Mouse (Mus musculus) adrenal gland, adult 18-20 months (tissue): Measurements from ENCODE around the gene Lat2. TPM values are rescaled to one million over a fixed set of nuclear protein-coding genes. Genes with fewer than 3 reads are reported as not detected.

Source experiments
- DNase-seq, 2 experiments: peaks; one replicate each; pipeline ENCODE4 v3.0.0; 2021 to 2022; ENCODE audit warnings: low spot score in 2 of 2
- total RNA-seq, 2 experiments: library from RNA; stranded (reverse); gene quantifications; 1 replicate in 1 of 2; 2 replicates in 1 of 2; pipeline ENCODE4 v1.2.3; 2021

Lat2 gene
- total RNA-seq, 2 experiments from 2014 or later = 5.1 to 5.5 TPM

DNA sequence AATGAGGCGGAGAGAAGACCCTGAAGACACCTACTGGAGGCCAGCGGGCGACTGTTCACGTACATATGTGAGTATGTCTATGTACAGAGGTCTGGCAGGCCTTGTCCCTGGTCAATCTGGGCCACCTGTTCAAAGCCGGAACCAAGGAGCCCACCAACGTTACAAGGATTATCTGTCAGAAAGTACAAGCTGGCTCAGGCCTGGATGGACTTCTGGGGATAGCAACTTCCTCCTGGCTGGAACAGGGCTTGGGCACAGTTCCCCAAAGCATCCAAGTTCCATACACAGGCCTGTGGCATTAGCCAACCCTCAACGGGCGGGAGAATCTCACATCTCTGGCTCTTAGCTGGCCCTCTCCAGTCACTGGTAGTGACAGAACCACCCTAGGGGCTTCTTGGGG is 529 bp downstream of the Lat2 start:
- no peak for DNase-seq

DNA sequence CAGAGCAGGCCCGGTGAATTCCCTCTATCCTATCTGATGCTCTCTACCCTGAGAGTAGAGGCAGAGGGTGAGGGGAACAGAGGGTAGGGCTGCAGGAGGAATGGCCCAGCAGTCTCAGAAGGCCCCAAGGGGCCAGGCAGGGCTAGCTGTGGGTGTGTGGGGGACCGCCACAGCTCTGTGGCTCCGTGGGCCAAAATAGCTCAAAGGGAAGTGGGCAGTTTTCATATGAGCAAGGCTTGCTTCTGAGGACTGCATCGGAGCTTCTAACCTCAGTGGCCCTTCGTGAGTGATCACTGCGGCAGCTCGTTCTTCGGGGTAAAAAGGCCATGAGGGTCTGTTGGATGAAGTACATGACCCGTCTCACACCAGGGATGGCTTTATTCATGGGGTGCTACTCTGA is 1.1 kb downstream of the Lat2 start:
- DNase-seq = no peak

DNA sequence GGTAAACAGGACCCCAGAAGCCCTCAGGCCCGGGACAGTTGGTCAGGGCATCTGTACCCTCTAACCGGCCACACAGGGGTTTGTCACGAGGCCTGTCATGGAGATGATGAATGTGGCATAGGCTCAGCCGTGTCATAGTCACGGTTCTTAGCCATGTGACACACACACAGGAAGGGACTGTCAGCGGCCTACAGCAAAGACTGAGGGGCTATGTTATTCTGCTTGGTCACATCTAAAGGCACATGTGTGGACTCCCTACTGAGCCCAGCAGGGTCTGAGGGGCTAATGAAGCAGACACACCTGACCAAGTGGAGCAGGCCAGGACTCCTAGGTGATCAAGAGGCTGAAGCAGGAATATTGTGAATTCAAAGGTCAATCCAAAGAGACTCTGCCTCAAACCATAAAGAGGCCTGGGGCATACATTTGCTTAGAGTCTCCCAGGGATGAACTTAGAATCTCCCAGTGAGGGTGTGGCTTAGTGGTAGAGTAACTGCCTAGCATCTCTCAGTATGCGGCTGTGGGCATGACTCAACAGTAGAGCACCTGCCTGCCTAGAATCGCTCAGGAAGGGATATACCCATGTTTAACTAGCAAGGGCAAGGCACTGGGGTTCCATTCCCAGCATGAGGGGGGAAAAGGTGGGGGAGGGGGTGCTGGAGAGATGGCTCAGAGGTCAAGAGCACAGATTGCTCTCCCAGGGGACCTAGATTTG is 2.9 kb downstream of the Lat2 start:
- DNase-seq = no peak

DNA sequence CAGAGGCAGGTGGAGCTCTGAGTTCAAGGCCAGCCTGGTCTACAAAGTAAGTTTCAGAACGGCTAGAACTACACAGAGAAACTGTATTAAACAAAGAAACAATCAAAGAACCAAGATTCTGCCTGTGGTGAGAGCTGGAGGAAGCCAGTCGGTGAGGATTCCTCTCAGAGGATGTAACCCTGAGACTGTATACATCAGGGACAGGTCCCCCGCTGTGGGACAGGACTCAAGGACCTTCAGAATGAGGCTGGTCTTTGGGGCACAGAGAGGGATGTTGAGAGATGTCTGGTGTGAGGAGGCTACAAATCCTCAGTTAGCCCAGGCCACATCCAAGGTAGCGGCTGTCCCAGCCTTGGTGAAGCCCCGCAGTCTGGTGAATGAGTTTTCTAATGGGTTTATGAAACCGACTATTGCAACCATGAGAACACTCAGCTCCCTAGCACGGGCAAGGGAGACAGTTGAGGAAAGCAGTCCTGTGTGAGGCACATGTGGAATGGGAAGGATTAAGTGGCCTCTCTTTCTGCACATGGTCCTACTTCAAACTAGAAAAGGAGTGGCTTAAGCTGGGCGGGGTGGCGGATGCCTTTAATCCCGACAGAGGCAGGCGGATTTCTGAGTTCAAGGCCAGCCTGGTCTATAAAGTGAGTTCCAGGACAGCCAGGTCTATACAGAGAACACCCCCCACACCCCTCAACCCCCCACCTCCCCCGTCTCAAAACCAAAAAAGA is 4.7 kb downstream of the Lat2 start:
- no peak for DNase-seq

DNA sequence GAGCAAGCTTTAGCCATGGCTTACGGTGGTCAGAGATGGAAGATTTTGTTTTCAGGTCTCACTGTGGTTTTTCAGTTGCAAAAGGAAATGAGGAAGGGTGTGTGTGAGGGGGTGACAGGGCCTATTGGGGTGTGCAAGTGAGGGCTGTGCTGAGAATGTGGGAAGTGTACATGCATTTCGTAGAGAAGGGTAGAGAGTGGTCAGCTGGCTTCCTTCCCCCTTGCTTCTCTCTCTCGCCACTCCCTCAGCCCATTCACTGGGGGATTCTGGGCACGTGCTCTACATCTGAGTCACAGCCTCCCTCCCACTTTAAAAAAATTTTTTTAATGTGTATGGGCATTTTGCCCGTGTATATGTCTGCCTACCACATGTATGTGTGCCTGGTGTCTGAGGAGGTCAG is 7.7 kb downstream of the Lat2 start:
- DNase-seq = no peak

DNA sequence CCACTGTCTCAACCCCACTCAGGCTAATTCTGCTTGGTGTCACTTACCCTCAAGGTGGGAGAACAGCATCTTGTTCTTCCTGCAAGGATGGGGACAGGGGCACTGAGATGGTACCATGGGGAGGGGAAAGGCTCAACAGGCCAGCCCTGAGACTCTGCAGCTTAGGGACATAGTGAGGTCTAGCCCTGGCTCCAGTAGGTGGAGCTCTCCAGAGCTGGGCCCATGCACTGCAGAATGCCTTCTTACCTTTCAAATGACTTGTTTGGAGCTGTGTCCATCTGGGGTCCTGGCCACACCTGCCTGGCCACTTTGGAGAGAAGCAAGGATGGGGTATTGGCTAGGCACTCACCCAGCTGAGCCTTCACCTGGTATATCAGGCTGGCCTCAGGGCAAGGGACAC is 8.5 kb downstream of the Lat2 start:
- DNase-seq = no peak

DNA sequence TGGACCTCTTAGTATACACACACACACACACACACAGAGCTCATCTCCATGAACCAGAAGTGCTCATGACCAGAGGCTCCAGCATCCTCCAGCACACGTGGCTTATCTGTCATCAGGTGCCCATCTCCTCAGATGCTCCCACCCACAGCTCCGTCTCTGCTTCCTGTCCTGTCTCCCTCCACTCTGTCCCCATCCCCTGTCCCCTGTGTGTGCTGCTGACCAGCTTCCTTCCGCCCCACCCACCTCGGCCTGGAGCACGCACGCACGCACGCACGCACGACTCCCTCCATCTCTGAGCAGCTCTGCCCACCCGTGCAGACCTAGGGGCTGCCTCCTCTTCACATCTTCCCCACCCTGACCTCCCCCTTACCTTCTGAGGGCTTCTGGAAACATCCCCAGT is 10.4 kb downstream of the Lat2 start:
- DNase-seq = no peak

DNA sequence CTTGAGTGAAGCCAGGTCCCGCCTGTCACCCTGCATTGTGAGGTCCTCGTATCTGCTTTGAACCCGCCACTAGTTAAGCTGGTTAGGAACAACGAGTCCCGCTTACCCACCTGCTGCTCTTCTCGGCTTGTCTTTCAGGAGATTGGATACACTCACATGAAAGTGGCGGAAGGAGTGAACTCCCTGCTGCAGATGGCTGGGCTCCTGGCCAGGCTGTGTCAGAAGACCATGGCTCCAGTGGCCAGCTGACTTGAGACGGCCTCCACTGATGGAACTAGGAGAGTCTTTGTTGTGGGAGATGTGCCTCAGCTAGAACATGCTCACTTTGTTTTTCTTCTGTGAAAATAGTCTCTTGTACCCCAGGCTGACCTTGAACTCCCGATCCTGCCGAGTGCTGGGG is 17.1 kb downstream of the Lat2 start:
- DNase-seq = no peak

DNA sequence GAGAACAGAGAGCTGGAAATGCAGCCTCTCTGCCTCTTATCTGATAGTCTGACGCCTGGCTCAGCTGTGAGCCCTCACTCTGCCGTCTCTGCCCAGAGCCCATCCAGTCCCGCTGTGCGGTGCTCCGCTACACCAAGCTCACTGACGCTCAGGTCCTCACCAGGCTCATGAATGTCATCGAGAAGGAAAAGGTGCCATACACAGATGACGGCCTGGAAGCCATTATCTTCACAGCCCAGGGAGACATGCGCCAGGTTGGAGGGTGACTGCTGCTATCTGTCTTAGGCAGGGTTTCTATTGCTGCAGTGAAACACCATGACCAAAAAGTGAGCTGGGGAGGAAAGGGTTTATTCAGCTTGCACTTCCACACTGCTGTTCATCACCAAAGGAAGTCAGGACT is 21.7 kb downstream of the Lat2 start:
- DNase-seq = no peak

DNA sequence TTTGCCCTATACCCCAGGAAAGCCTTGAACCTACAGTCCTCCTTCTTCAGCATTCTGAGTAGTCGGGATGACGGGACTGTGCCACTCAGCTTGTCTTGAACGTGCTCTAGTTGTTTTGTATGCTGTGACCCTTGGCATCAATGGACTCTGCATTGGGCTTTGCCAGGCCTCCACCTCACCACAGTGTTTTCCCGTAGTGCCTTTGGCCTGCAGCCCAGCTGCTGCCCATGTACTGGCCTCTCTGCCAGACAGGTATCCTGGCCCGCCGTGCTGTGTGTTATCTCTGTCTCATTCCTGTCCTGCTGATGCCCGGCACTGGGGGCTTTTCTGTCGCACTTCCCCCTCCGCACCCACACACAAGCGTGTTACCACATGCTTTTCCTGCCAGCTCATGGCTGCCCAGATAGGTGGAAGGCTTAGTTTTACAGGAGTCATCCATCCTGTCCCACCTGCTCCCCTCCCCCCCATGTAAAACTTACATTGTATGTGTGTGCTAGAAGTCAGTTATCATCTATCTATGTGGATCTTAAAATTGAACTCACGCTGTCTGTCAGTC is 22.7 kb downstream of the Lat2 start:
- no peak for DNase-seq

DNA sequence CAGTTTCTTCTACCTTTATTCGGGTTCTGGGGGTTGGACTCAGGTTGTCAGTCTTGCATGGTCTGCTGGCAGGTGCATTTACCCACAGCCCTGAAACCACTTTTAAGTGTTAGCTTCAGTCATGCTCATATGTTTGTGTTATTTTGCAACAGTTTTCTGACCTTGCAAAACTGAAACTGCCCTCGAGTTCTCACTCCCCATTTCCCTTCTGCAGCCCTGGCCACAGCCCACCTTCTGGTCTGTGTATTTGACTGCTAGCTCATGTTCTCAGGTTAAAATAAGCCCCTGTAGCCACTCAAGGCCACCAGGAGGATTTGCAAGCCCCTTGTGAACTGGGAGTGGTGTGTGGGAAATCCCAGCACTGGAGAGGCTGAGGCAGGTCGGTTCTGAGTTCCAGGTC is 24.9 kb downstream of the Lat2 start:
- DNase-seq = no peak

DNA sequence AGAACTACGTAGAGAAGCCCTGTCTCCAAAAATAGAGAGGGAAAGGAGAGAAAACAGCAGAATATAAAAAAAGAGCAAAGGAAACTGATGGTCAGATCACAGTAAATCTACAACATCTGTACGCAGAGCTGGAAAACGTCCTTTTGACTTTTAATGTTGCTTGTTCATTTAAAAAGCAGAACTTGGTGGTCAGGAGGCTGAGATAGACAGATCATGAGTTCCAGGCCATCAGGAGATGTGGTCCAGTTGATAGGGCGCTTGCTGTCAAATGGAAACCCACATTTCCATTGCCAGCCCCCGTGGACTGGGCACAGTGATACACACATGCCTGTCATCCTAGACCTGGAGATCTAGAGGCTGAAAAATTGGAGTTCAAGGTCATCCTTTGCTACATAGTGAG is 30.0 kb downstream of the Lat2 start:
- no peak for DNase-seq

DNA sequence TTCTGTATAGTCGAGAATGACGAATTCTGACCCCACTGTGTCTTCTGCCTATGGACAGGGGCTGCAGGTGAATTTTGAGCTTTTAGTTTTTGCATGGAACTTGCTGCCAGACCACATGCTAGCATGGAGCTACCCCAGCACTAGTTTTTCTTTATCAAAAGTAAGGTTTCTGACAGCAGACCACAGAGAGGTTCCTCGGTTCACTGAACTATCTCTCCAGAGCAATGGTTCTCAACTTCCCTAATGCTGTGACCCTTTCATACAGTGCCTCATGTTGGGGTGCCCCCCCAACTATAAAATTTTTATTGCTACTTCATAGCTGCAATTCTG is 31.0 kb downstream of the Lat2 start:
- no peak for DNase-seq

DNA sequence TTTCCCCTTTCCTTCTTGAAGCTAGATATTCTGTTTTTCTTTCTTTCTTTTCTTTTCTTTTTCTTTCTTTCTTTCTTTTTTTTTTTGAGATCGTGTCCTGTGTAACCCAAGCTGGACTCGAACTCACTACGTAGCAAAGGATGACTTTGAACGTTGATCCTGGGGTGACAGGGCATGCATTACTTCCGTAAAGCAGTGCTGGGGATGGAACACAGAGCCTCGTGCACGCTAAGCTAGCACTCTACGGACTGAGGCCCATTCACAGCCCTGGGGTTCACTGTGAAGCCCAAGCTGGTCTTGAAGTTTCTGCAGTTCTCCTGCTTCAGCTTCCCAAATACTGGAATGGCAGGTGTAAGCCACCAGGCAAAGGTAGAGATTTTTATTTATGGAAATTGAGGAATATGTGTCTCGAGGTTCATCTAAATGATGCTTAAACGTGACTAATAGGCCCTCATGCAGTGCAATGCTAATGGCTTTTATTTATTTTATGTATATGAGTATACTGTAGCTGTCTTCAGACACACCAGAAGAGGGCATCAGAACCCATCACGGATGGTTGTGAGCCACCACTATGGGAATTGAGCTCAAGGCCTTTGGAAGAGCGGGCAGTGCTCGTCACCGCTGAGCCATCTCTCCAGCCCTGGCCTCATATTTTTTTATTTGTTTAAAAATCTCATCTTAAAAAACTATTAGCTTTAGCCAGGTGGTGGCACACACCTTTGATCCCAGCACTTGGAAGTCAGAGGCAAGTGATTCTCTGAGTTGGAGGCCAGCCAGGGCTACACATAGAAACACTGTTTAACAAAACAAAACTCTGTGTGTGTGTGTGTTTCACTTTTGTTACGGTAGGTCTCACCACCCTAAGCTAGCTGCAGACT is 31.6 kb downstream of the Lat2 start:
- no peak for DNase-seq

DNA sequence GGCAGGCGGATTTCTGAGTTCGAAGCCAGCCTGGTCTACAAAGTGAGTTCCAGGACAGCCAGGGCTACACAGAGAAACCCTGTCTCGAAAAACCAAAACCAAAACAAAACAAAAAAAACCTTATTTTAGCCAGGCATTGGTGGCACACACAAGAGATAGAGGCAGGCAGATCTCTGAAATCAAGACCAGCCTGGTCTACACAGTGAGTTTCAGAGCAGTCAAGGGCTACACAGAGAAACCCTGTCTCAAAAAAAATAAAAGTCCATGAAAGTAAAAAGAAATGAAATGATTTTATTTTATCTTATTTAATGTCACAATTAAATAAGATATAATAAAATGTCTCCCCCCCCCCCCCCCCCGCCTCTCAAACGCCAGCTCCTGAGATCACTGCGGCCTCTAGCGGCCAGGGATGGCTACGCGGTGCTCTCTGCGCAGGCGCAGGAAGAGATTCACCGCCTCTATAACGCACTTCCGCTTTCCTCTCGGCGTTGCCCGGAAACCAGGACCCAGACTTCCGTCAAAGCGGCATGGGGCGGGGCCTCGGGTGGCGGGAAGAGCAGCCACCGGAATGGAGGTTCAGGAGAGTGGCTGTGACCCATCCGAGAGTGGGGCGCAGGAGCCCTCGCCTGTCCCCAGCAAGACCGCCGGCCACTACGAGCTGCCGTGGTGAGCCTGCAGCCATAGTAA is 32.5 kb downstream of the Lat2 start:
- peak; percentile 95 to 96 for DNase-seq

DNA sequence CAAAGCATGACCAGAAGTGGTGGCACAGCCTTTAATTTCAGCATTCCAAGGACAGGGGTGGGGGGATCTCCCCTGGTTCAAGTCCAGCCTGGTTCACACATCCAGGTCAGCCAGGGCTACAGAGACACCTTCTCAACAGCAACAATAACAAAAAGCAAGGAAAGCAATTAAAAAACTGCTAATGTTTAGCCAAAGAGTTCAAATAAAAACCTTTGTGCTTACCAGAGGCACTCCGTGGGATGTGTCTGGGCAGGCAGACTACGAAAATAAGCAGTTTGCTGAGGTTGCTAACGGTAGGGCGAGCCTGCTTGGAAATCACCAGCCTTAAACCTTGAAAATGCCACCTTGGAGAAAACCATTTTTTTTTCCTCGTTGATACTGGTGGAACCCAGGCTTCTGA is 33.7 kb downstream of the Lat2 start, which contains the start of gene Rfc2:
Rfc2 (plus strand) TSS at position 221 of the 400 bp plus-strand sequence.
- no peak for DNase-seq

DNA sequence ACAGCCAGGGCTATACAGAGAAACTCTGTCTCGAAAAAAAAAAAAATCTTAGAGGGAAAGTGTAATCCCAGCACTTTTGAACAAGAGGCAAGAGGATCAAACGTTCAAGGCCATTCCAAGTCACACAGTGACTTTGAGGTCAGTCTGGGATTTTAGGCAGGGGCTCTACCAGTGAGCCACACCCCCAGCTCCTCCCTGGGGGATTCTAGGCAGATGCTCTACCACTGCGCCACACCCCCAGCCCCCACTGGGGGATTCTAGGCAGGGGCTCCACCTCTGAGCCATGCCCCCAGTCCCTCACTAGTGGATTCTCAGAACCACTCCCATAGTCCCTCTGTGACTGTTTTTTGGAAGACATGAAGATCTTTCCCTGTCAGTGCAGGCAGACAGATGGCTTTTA is 35.7 kb downstream of the Lat2 start:
- DNase-seq = no peak

DNA sequence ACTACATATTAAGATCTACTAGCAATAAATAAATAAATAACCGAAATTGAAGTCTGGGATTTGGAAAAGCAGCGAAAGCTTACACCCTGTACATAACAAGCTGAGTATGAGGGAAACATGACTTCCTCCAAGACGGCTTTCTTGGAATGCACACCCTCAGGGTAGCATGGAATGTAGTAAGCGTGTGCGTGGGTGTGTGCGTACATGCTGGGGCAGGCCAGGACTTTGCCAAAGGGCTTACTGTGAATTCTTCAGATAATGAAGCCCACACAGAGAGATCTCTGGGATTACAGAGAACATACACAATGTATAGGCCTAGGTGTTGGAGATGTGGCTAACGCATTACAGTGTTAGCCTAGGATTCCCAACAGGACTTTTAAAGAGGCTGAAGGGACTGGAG is 37.3 kb downstream of the Lat2 start:
- DNase-seq = no peak

DNA sequence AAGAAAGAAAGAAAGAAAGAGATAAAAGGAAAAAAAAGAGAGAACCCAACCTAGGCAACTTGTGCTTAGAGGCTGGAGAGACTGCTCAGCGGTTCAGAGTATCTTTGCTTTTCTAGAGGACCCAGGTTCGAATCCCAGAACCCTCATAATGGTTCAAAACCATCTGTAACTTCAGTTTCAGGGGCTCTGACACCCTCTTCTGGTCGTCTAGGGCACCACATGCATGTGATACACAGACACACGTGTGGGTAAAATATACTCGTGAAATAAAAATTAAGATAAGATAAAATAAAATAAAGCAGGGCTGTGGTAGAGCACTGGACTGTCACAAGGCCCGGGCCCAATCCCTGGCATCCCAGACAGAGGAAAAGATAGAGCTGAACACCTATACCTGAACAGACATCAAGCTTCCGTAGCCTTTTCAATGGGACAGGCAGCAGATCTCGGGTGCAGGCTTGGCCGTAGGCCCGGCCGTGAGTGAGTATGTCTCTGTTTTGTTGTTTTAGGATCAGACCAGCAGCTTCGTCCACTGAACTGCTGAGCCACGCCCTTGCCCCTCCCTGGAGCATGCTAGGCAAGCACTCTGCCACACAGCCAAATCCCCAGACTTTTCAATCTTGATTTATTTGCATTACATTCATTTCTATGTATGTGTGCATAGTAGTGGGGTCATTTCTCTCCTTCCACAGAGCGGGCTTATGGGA is 38.2 kb downstream of the Lat2 start:
- no peak for DNase-seq

DNA sequence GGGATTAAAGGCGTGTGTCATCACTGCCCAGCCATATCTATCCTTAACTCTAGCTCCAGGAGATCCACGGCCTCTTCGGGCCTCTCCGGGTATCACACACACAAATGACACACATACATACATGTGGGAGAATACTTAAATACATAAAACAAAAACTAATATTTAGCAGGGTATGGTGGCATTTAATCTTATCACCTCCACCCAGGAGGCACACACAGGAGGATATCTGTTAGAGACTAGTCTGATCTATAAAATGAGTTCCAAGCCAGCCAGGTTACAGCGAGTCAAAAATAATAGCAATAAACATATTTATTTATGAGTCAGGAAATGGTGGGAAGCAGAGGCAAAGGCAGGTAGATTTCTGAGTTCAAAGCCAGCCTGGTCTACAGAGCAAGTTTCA is 39.0 kb downstream of the Lat2 start:
- no peak for DNase-seq
